Mouse (Mus musculus): ENCODE measurements around the gene Hspa12b. TPM values are rescaled to one million over a fixed set of nuclear protein-coding genes. Genes with fewer than 3 reads are reported as not detected.

Hspa12b gene
- polyA plus RNA-seq, 1 experiment, result 6.0 TPM

DNA sequence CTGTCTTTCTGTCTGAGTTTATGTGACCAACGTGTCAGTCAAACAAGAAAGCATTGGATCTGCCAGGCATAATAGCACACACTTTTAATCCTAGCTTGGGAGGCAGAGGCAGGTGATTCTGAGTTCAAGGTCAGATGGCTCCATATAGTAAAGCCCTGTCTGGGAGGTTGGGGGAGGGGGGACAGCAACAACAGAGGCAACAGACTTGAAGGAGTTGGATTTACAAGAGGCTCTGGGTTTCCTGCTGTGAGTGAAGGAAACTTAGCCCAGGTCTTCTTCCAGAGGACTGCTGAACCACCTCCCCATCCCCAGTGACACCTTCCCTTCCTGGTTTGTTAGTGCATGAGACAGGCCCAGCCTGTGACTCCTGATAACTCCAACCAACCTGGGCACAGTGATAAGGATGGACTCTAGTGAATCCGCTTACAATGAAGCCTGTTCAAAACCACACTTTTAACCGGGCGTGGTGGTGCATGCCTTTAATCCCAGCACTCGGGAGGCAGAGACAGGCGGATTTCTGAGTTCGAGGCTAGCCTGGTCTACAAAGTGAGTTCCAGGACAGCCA, 25.2 kb downstream of the Hspa12b start:
- H3K4me3 ChIP-seq (ENCODE audit: insufficient read depth, poor library complexity, severe bottlenecking), result no peak overlapping the region
- H3K79me3 ChIP-seq (ENCODE audit: low read depth), result peaks cover 3% of the 10 kb centered on the region
- H3K27me3 ChIP-seq (ENCODE audit: control insufficient read depth, insufficient read depth, insufficient read length), result no peaks in the 10 kb centered on the region
- no peak overlapping the region for H3ac ChIP-seq (ENCODE audit: control insufficient read depth, insufficient read length, low read depth)
- H3K79me2 ChIP-seq (ENCODE audit: control insufficient read depth, insufficient read depth), result peaks cover 8% of the 10 kb centered on the region
- peaks cover 61% of the 10 kb centered on the region for H3K36me3 ChIP-seq (ENCODE audit: control insufficient read depth, insufficient read depth)
- TF ChIP-seq FOSL1 (IDR thresholded peaks at IDR 0.05; ENCODE audit: insufficient read depth, low read length, poor library complexity, severe bottlenecking) (no peak), MAX (IDR thresholded peaks at IDR 0.05) (no peak), USF1 (IDR thresholded peaks at IDR 0.05; ENCODE audit: low read depth) (no peak), MYOG (IDR thresholded peaks at IDR 0.05; ENCODE audit: control insufficient read depth, extremely low read depth, insufficient read length) (no peak), MYOD1 (IDR thresholded peaks at IDR 0.05; ENCODE audit: control insufficient read depth, insufficient read length, low read depth) (no peak), CTCF (IDR thresholded peaks at IDR 0.05; ENCODE audit: control insufficient read depth, insufficient read depth, insufficient read length) (no peak)

DNA sequence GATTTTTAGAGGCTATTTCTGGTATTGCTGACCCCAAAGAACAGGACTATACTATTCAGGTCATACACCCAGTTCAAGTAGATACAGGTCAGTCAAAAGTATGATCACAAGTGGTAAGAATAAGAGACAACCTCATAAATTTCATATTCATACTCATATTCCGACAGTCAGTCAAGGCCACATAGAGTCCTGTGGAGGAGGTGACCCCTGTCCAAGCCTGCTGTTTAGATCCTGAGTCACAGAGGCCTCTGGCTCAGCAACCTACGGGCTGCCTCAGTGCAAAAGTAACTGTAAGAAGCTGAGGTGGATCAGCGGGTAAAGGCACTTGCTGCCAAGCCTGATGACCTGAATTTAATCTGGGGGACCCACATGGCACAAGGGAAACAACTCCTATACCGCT, 27.0 kb downstream of the Hspa12b start:
- no peak overlapping the region for H3ac ChIP-seq (ENCODE audit: control insufficient read depth, insufficient read length, low read depth)
- H3K36me3 ChIP-seq (ENCODE audit: control insufficient read depth, insufficient read depth), result peaks cover 48% of the 10 kb centered on the region
- no peaks in the 10 kb centered on the region for H3K27me3 ChIP-seq (ENCODE audit: control insufficient read depth, insufficient read depth, insufficient read length)
- peaks cover 25% of the 10 kb centered on the region for H3K79me2 ChIP-seq (ENCODE audit: control insufficient read depth, insufficient read depth)
- TF ChIP-seq CTCF (IDR thresholded peaks at IDR 0.05; ENCODE audit: control insufficient read depth, insufficient read depth, insufficient read length) (no peak), FOSL1 (IDR thresholded peaks at IDR 0.05; ENCODE audit: insufficient read depth, low read length, poor library complexity, severe bottlenecking) (no peak), MAX (IDR thresholded peaks at IDR 0.05) (no peak), USF1 (IDR thresholded peaks at IDR 0.05; ENCODE audit: low read depth) (no peak), MYOD1 (IDR thresholded peaks at IDR 0.05; ENCODE audit: control insufficient read depth, insufficient read length, low read depth) (no peak), CEBPB (IDR thresholded peaks at IDR 0.05; ENCODE audit: low read depth) (no peak), MYOG (IDR thresholded peaks at IDR 0.05; ENCODE audit: control insufficient read depth, extremely low read depth, insufficient read length) (no peak)
- peaks cover 9% of the 10 kb centered on the region for H3K79me3 ChIP-seq (ENCODE audit: low read depth)
- H3K4me3 ChIP-seq (ENCODE audit: insufficient read depth, poor library complexity, severe bottlenecking), result no peak overlapping the region

- peaks cover 20% of the 10 kb centered on the region for H3K36me3 ChIP-seq (ENCODE audit: control insufficient read depth, insufficient read depth)
- no peak overlapping the region for H3K4me3 ChIP-seq (ENCODE audit: insufficient read depth, poor library complexity, severe bottlenecking)
- no peak overlapping the region for H3ac ChIP-seq (ENCODE audit: control insufficient read depth, insufficient read length, low read depth)
- H3K27me3 ChIP-seq (ENCODE audit: control insufficient read depth, insufficient read depth, insufficient read length), result no peaks in the 10 kb centered on the region
- H3K79me3 ChIP-seq (ENCODE audit: low read depth), result peaks cover 10% of the 10 kb centered on the region
- H3K79me2 ChIP-seq (ENCODE audit: control insufficient read depth, insufficient read depth), result peaks cover 33% of the 10 kb centered on the region
- TF ChIP-seq USF1 (IDR thresholded peaks at IDR 0.05; ENCODE audit: low read depth) (no peak), MYOD1 (IDR thresholded peaks at IDR 0.05; ENCODE audit: control insufficient read depth, insufficient read length, low read depth) (no peak), MAX (IDR thresholded peaks at IDR 0.05) (no peak), FOSL1 (IDR thresholded peaks at IDR 0.05; ENCODE audit: insufficient read depth, low read length, poor library complexity, severe bottlenecking) (no peak), CEBPB (IDR thresholded peaks at IDR 0.05; ENCODE audit: low read depth) (no peak), CTCF (IDR thresholded peaks at IDR 0.05; ENCODE audit: control insufficient read depth, insufficient read depth, insufficient read length) (no peak), MYOG (IDR thresholded peaks at IDR 0.05; ENCODE audit: control insufficient read depth, extremely low read depth, insufficient read length) (no peak)
These were observed 29.9 kb downstream of the Hspa12b start for GRCm38 (mm10) chr2:131156987-131157386.

DNA sequence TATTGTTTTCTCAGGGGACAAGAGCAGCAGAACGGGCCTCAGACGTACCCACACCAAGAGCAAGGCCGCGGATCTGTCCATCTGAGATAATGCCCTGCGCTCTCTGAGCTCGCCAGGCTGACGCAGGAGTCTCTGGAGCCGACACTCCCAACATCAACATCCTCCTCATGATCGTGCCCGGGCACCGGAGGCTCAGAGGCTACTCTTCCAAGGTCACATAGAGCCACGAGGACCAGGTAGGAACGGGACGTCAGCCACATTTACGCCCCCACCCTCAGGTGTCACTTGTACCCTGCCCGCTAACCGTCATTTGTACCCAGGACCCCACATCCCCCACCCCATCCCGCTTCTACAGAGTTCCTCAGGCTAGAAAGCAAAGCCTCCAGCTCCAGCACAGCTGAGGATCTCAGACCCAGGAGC, 32.4 kb downstream of the Hspa12b start:
- H3K4me3 ChIP-seq (ENCODE audit: insufficient read depth, poor library complexity, severe bottlenecking), result peak overlapping the region; percentile 88
- peaks cover 10% of the 10 kb centered on the region for H3K79me3 ChIP-seq (ENCODE audit: low read depth)
- peaks cover 11% of the 10 kb centered on the region for H3K36me3 ChIP-seq (ENCODE audit: control insufficient read depth, insufficient read depth)
- no peaks in the 10 kb centered on the region for H3K27me3 ChIP-seq (ENCODE audit: control insufficient read depth, insufficient read depth, insufficient read length)
- no peak for TF ChIP-seq MYOG (IDR thresholded peaks at IDR 0.05; ENCODE audit: control insufficient read depth, extremely low read depth, insufficient read length)
- TF ChIP-seq USF1 (IDR thresholded peaks at IDR 0.05; ENCODE audit: low read depth), result no peak
- TF ChIP-seq MYOD1 (IDR thresholded peaks at IDR 0.05; ENCODE audit: control insufficient read depth, insufficient read length, low read depth), result no peak
- TF ChIP-seq CTCF (IDR thresholded peaks at IDR 0.05; ENCODE audit: control insufficient read depth, insufficient read depth, insufficient read length), result no peak
- no peak for TF ChIP-seq FOSL1 (IDR thresholded peaks at IDR 0.05; ENCODE audit: insufficient read depth, low read length, poor library complexity, severe bottlenecking)
- TF ChIP-seq CEBPB (IDR thresholded peaks at IDR 0.05; ENCODE audit: low read depth), result no peak
- no peak for TF ChIP-seq MAX (IDR thresholded peaks at IDR 0.05)
- peaks cover 33% of the 10 kb centered on the region for H3K79me2 ChIP-seq (ENCODE audit: control insufficient read depth, insufficient read depth)
- peak overlapping the region; percentile 68 for H3ac ChIP-seq (ENCODE audit: control insufficient read depth, insufficient read length, low read depth)

GRCm38 (mm10) chr2:131159938-131160581, 33.0 kb downstream of the Hspa12b start, which contains the start of gene 1700037H04Rik:
Gene 1700037H04Rik (minus strand): TSS chr2:131160081.
- TF ChIP-seq MYOD1 (IDR thresholded peaks at IDR 0.05; ENCODE audit: control insufficient read depth, insufficient read length, low read depth) (no peak), FOSL1 (IDR thresholded peaks at IDR 0.05; ENCODE audit: insufficient read depth, low read length, poor library complexity, severe bottlenecking) (no peak), USF1 (IDR thresholded peaks at IDR 0.05; ENCODE audit: low read depth) (peak; percentile 99), MYOG (IDR thresholded peaks at IDR 0.05; ENCODE audit: control insufficient read depth, extremely low read depth, insufficient read length) (no peak), MAX (IDR thresholded peaks at IDR 0.05) (peak; percentile 98)

More at GRCm38 (mm10) chr2:131159938-131160581, 33.0 kb downstream of the Hspa12b start, which contains the start of gene 1700037H04Rik:
- Histone ChIP-seq H3K36me3 (ENCODE audit: control insufficient read depth, insufficient read depth) (peaks cover 6% of the 10 kb centered on the region), H3K4me3 (ENCODE audit: insufficient read depth, poor library complexity, severe bottlenecking) (peak within 1 kb of the TSS; percentile 88), H3K79me2 (ENCODE audit: control insufficient read depth, insufficient read depth) (peaks cover 33% of the 10 kb centered on the region), H3K27me3 (ENCODE audit: control insufficient read depth, insufficient read depth, insufficient read length) (no peaks in the 10 kb centered on the region), H3ac (ENCODE audit: control insufficient read depth, insufficient read length, low read depth) (peak within 1 kb of the TSS; percentile 68), H3K79me3 (ENCODE audit: low read depth) (peaks cover 10% of the 10 kb centered on the region)

All from C2C12 (cell line).